Mouse (Mus musculus) adipocyte (in vitro differentiated cells): Measurements from ENCODE around the gene Zfp710.
A peak's percentile ranks its signal among the peaks of the same experiment; 100 is the strongest.

Source experiments
- DNase-seq: peaks from one replicate; pipeline ENCODE4 v3.0.0-alpha.2; 2016; ENCODE audit warnings: low spot score

Zfp710 gene

GRCm38 (mm10) chr7:80057781-80058180, 33.2 kb downstream of the Zfp710 start:
- no peak for DNase-seq

DNA sequence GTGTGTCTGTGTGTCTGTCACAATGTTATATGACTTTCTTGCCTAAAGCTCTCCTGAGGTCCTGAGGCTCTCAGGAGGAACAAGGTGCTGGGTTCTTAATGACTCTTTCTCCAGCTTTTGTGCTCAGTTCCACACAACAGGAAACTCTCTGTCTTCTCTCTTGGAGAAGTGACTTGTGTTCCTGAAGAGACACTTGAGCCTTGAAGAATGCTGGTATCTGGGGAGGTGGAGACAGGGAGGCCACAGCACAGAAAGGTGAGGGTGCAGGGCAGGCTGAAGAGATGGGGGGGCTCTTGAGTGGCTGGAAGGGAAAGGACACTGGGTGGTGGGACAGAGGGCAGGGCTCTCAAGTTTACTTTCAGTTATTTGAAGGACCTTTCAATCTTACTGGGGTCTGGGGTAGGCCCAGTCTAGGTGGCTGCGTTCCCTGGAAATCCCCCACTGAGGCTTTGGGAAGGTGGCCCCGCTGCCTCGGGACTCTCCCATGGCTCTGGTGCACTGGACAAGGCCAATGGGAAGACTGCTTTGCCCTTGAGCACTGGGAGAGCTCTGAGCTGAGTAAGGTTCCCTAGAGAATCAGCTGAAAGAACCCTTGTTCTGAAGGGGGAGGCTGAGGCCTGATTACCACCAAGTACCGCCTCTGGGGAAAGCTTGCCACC, 33.9 kb downstream of the Zfp710 start:
- no peak for DNase-seq

- no peak for DNase-seq
Measured at GRCm38 (mm10) chr7:80059064-80059838, 34.6 kb downstream of the Zfp710 start.

- DNase-seq: no peak
Measured at GRCm38 (mm10) chr7:80060012-80060778, 35.6 kb downstream of the Zfp710 start.

DNA sequence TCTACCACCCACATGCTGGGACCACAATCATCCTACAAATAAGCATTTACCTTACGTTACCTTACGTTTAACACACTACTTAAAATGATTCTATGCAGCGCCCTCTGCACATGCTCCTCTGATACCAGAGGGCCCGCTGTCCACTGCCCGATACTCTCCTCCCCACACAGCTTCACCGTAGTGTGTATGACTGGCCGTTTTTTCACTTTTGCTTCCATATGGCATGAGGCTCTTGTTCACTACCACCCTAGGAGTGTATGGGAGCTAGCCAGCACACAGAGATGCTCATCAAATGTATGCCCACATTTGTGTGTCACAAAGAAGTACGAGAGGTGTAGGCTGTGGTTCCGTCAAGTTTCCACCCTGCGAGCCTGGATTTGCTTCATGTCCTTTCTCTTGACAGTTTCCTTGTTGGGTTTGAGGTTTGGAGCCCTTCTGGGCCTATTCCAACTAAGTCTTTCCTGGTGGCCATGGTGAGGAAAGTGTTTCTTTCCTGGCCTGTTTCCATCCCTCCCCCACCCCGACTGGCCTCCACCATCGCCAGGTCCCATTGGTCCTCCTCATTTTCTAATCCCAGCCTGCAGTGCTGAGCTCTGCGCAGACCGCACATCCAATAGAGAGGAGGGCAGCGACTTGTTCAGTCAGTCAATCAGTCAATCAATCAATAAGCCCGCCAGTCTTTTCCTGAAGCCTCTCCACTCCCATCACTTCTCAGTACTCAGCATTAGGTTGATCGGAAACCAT, 37.6 kb downstream of the Zfp710 start:
- DNase-seq: no peak

GRCm38 (mm10) chr7:80063244-80063643, 38.6 kb downstream of the Zfp710 start:
- DNase-seq: no peak

DNA sequence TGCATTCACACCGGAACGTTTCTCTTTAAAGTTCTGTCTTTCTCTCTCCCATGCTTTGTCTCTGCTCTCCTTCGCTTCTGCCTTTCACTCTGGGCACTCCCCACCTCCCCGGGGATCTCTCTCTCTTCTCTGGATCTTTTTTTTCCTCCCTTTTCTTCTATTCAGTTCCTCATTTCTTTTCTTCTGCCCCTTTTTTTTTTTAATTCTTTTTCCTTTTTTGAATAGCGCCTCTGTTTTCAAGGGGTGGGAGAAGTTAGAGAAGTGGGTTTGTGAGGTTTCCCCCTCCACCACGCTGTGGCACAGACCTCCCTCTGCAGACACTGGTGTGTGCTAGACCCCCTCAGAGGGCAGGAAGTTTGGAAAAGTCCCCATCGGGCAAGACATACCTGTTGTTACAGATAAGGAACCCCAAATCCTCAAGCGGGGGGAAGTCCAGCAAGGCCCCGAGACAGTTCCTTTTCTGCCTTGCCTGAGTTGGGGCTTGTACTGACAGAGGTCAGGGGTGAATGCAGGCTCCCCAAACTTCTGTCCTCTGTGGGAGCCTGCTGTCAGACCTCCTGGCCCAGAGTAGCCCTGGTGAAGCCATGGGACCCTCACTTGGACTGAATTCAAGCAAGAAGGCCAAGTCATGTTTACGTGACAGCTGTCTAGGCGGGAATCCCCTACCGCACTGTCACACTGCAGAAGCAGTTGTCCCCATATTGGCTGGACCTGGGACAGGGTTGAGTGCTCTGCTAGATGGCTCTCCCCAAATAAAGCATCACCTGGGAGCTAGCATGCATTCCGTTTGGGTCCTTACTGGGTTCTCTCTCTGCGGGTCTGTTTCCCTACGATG, 39.5 kb downstream of the Zfp710 start:
- DNase-seq: no peak

GRCm38 (mm10) chr7:80065250-80065649, 40.6 kb downstream of the Zfp710 start:
- DNase-seq: no peak

GRCm38 (mm10) chr7:80066675-80067455, 42.3 kb downstream of the Zfp710 start:
- no peak for DNase-seq

DNA sequence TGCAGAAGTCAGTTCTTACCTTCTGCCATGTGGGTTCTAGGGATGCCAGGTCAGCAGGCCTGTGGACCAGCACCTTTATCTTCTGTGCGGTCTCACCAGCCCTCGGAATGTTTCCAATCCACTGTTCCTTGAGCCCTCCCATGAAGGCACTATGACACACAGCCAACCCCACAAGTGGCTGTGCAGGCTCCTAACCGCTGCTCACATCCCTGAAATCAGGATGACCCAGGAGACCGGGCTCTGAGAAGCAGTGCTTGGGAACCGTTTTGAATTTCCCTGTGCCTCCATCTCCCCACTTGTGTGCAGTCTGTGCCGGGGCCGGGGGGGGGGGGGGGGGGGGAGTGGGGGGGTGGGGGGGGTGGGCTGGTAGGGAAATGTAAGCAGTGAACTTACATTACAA, 43.7 kb downstream of the Zfp710 start:
- no peak for DNase-seq

GRCm38 (mm10) chr7:80069615-80070327, 45.2 kb downstream of the Zfp710 start:
- DNase-seq: peak; percentile 16

DNA sequence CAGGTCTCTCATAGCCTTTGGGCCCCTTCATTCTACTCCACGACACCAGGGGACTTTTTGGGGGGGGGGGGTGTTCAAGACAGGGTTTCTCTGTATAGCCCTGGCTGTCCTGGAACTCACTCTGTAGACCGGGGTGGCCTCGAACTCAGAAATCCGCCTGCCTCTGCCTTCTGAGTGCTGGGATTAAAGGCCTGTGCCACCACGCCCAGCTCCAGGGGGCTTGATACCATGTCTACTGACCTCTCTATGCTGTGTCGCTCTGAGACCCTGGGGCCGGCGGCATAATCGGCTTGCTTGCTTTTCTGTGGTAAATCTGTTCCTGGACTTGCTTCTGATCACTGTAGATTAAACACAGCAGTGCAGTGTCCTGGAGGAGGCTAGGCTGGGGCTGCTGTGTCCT, 46.6 kb downstream of the Zfp710 start:
- DNase-seq: no peak

DNA sequence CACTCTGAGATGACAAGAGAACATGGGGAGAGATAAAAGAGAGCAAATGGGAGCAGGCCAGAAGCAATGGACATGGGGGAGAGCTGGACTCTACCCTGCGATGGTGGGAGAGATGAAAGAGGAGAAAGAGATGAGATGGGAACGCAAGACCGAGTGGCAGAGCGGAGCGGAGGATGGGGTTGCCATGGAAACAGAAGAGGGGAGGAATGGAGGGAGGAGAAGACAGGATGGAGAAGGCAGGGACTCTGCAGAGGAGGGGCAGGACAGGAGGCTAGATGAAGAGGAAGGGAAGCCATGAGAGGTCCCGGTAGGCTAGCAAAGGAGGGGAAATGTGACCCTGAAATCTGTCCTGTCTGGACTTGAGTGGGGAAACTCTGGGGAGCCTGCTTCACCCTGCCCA, 47.7 kb downstream of the Zfp710 start:
- no peak for DNase-seq

GRCm38 (mm10) chr7:80073506-80073905, 48.9 kb downstream of the Zfp710 start:
- DNase-seq: no peak

- no peak for DNase-seq
Measured at GRCm38 (mm10) chr7:80074921-80075441, 50.4 kb downstream of the Zfp710 start.

DNA sequence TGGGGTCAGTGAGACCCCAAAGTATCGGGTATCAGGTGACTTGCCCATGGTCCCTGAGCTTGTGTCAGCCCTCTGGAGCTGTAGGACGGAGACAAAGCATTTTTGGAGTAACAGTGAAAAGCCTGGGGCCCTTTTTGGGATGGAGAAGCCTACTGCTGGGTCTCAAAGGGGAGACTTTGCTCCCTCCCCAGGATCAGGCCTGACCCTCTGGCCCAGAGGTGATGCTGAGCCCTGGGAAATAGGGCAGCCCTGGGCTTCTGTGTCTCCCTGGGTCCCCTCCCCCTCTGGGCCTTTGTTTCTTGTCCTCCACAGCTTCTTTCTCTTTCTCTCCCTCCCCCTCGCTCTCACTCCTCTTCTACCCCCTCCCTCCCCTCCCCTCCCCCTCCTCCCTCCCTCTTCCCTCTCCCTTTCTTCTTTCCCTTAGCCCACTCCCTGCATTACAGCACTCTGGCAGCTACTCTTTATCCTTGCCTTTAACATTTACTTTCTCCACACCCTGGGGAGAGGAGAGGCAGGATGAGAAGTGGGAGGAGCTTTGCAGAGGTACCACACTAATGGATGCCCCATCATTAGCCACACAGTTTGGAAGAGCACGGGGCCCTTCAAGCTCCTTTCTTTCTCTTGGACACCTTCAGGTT, 51.5 kb downstream of the Zfp710 start:
- DNase-seq: no peak

- no peak for DNase-seq
Measured at GRCm38 (mm10) chr7:80076961-80077716, 52.5 kb downstream of the Zfp710 start.

- no peak for DNase-seq
Measured at GRCm38 (mm10) chr7:80077801-80078200, 53.2 kb downstream of the Zfp710 start.
